Mouse (Mus musculus) liver, embryonic 15.5 days (tissue): Measurements from ENCODE around the gene Gpc5. TPM values are rescaled to one million over a fixed set of nuclear protein-coding genes. Genes with fewer than 3 reads are reported as not detected.

Experiments
- ATAC-seq: fragments of 200-750 bp; cut with Nextera tagmentation; 2 replicates; pipeline ENCODE4 v1.8.0; 2017; ENCODE audit warnings: moderate number of reproducible peaks, mild to moderate bottlenecking, moderate library complexity; ENCODE audit not compliant: insufficient read depth
- H3K27ac ChIP-seq: fragments of 300-500 bp; sonication (generic); replicated peaks from 2 replicates; pipeline ENCODE4 v1.5.1; 2015; ENCODE audit warnings: mild to moderate bottlenecking, inconsistent platforms
- H3K27me3 ChIP-seq: fragments of 300-500 bp; sonication (generic); 2 replicates; pipeline ENCODE4 v1.6.1; 2015; ENCODE audit warnings: mild to moderate bottlenecking, inconsistent platforms
- H3K36me3 ChIP-seq: fragments of 300-500 bp; sonication (generic); replicated peaks from 2 replicates; pipeline ENCODE4 v1.6.1; 2015; ENCODE audit warnings: moderate library complexity, mild to moderate bottlenecking, inconsistent platforms
- H3K4me1 ChIP-seq: fragments of 300-500 bp; sonication (generic); replicated peaks from 2 replicates; pipeline ENCODE4 v1.6.1; 2015; ENCODE audit warnings: inconsistent platforms
- H3K4me2 ChIP-seq: fragments of 300-500 bp; sonication (generic); 2 replicates; pipeline ENCODE4 v1.6.1; 2015; ENCODE audit warnings: moderate library complexity, mild to moderate bottlenecking, inconsistent platforms
- H3K4me3 ChIP-seq: fragments of 300-500 bp; sonication (generic); replicated peaks from 2 replicates; pipeline ENCODE4 v1.5.1; 2015; ENCODE audit warnings: mild to moderate bottlenecking, inconsistent platforms
- H3K9ac ChIP-seq: fragments of 300-500 bp; sonication (generic); 2 replicates; pipeline ENCODE4 v1.6.1; 2015; ENCODE audit warnings: moderate library complexity, mild to moderate bottlenecking, inconsistent platforms
- H3K9me3 ChIP-seq: fragments of 300-500 bp; sonication (generic); replicated peaks from 2 replicates; pipeline ENCODE4 v1.6.1; 2016; ENCODE audit warnings: inconsistent platforms
- WGBS: fragments of 180-500 bp; shearing (Covaris S2); methylation state at CpG from one replicate; pipeline ENCODE4 v1.1.7; 2015; ENCODE audit warnings: mixed read lengths; ENCODE audit not compliant: insufficient replicate concordance; 5-methylcytosine and 5-hydroxymethylcytosine counted together
- polyA plus RNA-seq: library from polyadenylated mRNA; unstranded; fragments of >200 nt; fragmentation: Nextera tagmentation; extraction: Ambion mirVana; gene quantifications from 2 replicates; pipeline ENCODE4 v1.2.1, GENCODE M21; 2015

Gpc5 gene
- polyA plus RNA-seq, 1 experiment from 2014 or later: not detected

- no peaks in the 10 kb centered on the region for H3K4me1 ChIP-seq
- H3K27me3 ChIP-seq: no peaks in the 10 kb centered on the region
- no peaks in the 10 kb centered on the region for H3K36me3 ChIP-seq
- no peak overlapping the region for H3K4me2 ChIP-seq
- no peak overlapping the region for H3K9ac ChIP-seq
- no peak overlapping the region for H3K4me3 ChIP-seq
- H3K27ac ChIP-seq: no peak overlapping the region
- ATAC-seq: no peak
- H3K9me3 ChIP-seq: no peaks in the 10 kb centered on the region
- 24% methylated on average over 2 of the region's 2 CpGs for WGBS
Observed at GRCm38 (mm10) chr14:115107467-115107866, 15.5 kb downstream of the Gpc5 start.

- no peak overlapping the region for H3K4me2 ChIP-seq
- no peak overlapping the region for H3K9ac ChIP-seq
- no peak for ATAC-seq
- no peaks in the 10 kb centered on the region for H3K27me3 ChIP-seq
- H3K27ac ChIP-seq: no peak overlapping the region
- H3K36me3 ChIP-seq: no peaks in the 10 kb centered on the region
- H3K4me1 ChIP-seq: no peaks in the 10 kb centered on the region
- no peak overlapping the region for H3K4me3 ChIP-seq
- H3K9me3 ChIP-seq: no peaks in the 10 kb centered on the region
- WGBS: 61% methylated on average over 9 of the region's 9 CpGs
Observed at GRCm38 (mm10) chr14:115118626-115119025, 26.6 kb downstream of the Gpc5 start.

GRCm38 (mm10) chr14:115148821-115149220, 56.8 kb downstream of the Gpc5 start:
- Histone ChIP-seq H3K9ac (no peak overlapping the region), H3K36me3 (no peaks in the 10 kb centered on the region), H3K27ac (no peak overlapping the region), H3K9me3 (no peaks in the 10 kb centered on the region), H3K4me1 (no peaks in the 10 kb centered on the region), H3K27me3 (no peaks in the 10 kb centered on the region), H3K4me3 (no peak overlapping the region), H3K4me2 (no peak overlapping the region)
- no peak for ATAC-seq
- WGBS: 57% methylated on average over 3 of the region's 3 CpGs

GRCm38 (mm10) chr14:115156597-115156996, 64.6 kb downstream of the Gpc5 start:
- Histone ChIP-seq H3K27ac (no peak overlapping the region), H3K4me1 (no peaks in the 10 kb centered on the region), H3K9ac (no peak overlapping the region), H3K27me3 (no peaks in the 10 kb centered on the region), H3K4me3 (no peak overlapping the region), H3K9me3 (no peaks in the 10 kb centered on the region), H3K4me2 (no peak overlapping the region), H3K36me3 (no peaks in the 10 kb centered on the region)
- ATAC-seq: no peak
- 70% methylated on average over 4 of the region's 4 CpGs for WGBS

- H3K27me3 ChIP-seq: no peaks in the 10 kb centered on the region
- no peak overlapping the region for H3K9ac ChIP-seq
- H3K4me1 ChIP-seq: no peaks in the 10 kb centered on the region
- H3K9me3 ChIP-seq: no peaks in the 10 kb centered on the region
- H3K36me3 ChIP-seq: no peaks in the 10 kb centered on the region
- no peak overlapping the region for H3K4me2 ChIP-seq
- no peak overlapping the region for H3K4me3 ChIP-seq
- 51% methylated on average over 3 of the region's 3 CpGs for WGBS
- no peak overlapping the region for H3K27ac ChIP-seq
- ATAC-seq: no peak
Observed at GRCm38 (mm10) chr14:115177322-115177836, 85.4 kb downstream of the Gpc5 start.

GRCm38 (mm10) chr14:115179925-115180324, 87.9 kb downstream of the Gpc5 start:
- Histone ChIP-seq H3K36me3 (no peaks in the 10 kb centered on the region), H3K27me3 (no peaks in the 10 kb centered on the region), H3K4me1 (no peaks in the 10 kb centered on the region), H3K9me3 (no peaks in the 10 kb centered on the region), H3K4me2 (no peak overlapping the region), H3K9ac (no peak overlapping the region), H3K27ac (no peak overlapping the region), H3K4me3 (no peak overlapping the region)
- no peak for ATAC-seq
- 68% methylated on average over 5 of the region's 5 CpGs for WGBS

- Histone ChIP-seq H3K36me3 (no peaks in the 10 kb centered on the region), H3K4me1 (no peaks in the 10 kb centered on the region), H3K9me3 (no peaks in the 10 kb centered on the region), H3K4me2 (no peak overlapping the region), H3K4me3 (no peak overlapping the region), H3K27me3 (no peaks in the 10 kb centered on the region), H3K27ac (no peak overlapping the region), H3K9ac (no peak overlapping the region)
- ATAC-seq: no peak
- WGBS: 30% methylated on average over 8 of the region's 8 CpGs
Observed at GRCm38 (mm10) chr14:115188256-115188655, 96.2 kb downstream of the Gpc5 start.

- no peaks in the 10 kb centered on the region for H3K4me1 ChIP-seq
- no peaks in the 10 kb centered on the region for H3K36me3 ChIP-seq
- H3K9me3 ChIP-seq: no peaks in the 10 kb centered on the region
- 55% methylated on average over 5 of the region's 5 CpGs for WGBS
- ATAC-seq: no peak
- no peak overlapping the region for H3K4me2 ChIP-seq
- no peaks in the 10 kb centered on the region for H3K27me3 ChIP-seq
- H3K27ac ChIP-seq: no peak overlapping the region
- no peak overlapping the region for H3K4me3 ChIP-seq
- H3K9ac ChIP-seq: no peak overlapping the region
Observed at GRCm38 (mm10) chr14:115228075-115228474, 136.1 kb downstream of the Gpc5 start.

- WGBS: 50% methylated on average over 4 of the region's 4 CpGs
- ATAC-seq: no peak
- Histone ChIP-seq H3K9ac (no peak overlapping the region), H3K9me3 (no peaks in the 10 kb centered on the region), H3K4me3 (no peak overlapping the region), H3K4me1 (no peaks in the 10 kb centered on the region), H3K36me3 (no peaks in the 10 kb centered on the region), H3K27ac (no peak overlapping the region), H3K4me2 (no peak overlapping the region), H3K27me3 (no peaks in the 10 kb centered on the region)
Observed at GRCm38 (mm10) chr14:115236387-115236786, 144.4 kb downstream of the Gpc5 start.

- no peaks in the 10 kb centered on the region for H3K36me3 ChIP-seq
- 59% methylated on average over 4 of the region's 4 CpGs for WGBS
- no peak overlapping the region for H3K4me3 ChIP-seq
- H3K27me3 ChIP-seq: no peaks in the 10 kb centered on the region
- no peaks in the 10 kb centered on the region for H3K4me1 ChIP-seq
- H3K27ac ChIP-seq: no peak overlapping the region
- no peak overlapping the region for H3K4me2 ChIP-seq
- no peak for ATAC-seq
- no peak overlapping the region for H3K9ac ChIP-seq
- no peaks in the 10 kb centered on the region for H3K9me3 ChIP-seq
Observed at GRCm38 (mm10) chr14:115240621-115241373, 148.8 kb downstream of the Gpc5 start.

- no peak for ATAC-seq
- WGBS: 34% methylated on average over 6 of the region's 6 CpGs
- H3K27me3 ChIP-seq: no peaks in the 10 kb centered on the region
Observed at GRCm38 (mm10) chr14:115250537-115250936, 158.5 kb downstream of the Gpc5 start.

GRCm38 (mm10) chr14:115251791-115252190, 159.8 kb downstream of the Gpc5 start:
- Histone ChIP-seq H3K4me3 (no peak overlapping the region), H3K4me2 (no peak overlapping the region), H3K4me1 (no peaks in the 10 kb centered on the region), H3K9me3 (no peaks in the 10 kb centered on the region), H3K9ac (no peak overlapping the region), H3K27ac (no peak overlapping the region), H3K27me3 (no peaks in the 10 kb centered on the region), H3K36me3 (no peaks in the 10 kb centered on the region)
- WGBS: 10% methylated on average over 5 of the region's 5 CpGs
- no peak for ATAC-seq

More at GRCm38 (mm10) chr14:115250537-115250936, 158.5 kb downstream of the Gpc5 start:
- Histone ChIP-seq H3K4me3 (no peak overlapping the region), H3K36me3 (no peaks in the 10 kb centered on the region), H3K9me3 (no peaks in the 10 kb centered on the region), H3K4me2 (no peak overlapping the region), H3K4me1 (no peaks in the 10 kb centered on the region), H3K9ac (no peak overlapping the region), H3K27ac (no peak overlapping the region)
